Mouse (Mus musculus): Measurements from ENCODE around the gene Cdkl2.

The Cdkl2 gene

GRCm38 (mm10) chr5:92043783-92044182 is at the start of gene Cdkl2:
Cdkl2 (minus strand) TSS chr5:92043883.
- CTCF ChIA-PET, result no interaction called here

GRCm38 (mm10) chr5:92087469-92087868 is 43.8 kb upstream of the Cdkl2 start:
- CTCF ChIA-PET, result no interaction called here

GRCm38 (mm10) chr5:92085821-92086550 is 42.3 kb upstream of the Cdkl2 start:
- CTCF ChIA-PET, result no interaction called here

GRCm38 (mm10) chr5:92085246-92085645 is 41.6 kb upstream of the Cdkl2 start:
- CTCF ChIA-PET, result no interaction called here

GRCm38 (mm10) chr5:92083417-92084038 is 39.8 kb upstream of the Cdkl2 start, which contains the start of gene G3bp2:
G3bp2 (minus strand) TSS chr5:92083719.
- CTCF ChIA-PET, result interaction anchor here (0.7 kb wide), 1 partner anchor 34 kb away, joined by 3 read pairs; no protein-coding TSS in a partner anchor

GRCm38 (mm10) chr5:92082821-92083401 is 39.2 kb upstream of the Cdkl2 start:
- CTCF ChIA-PET, result no interaction called here

- CTCF ChIA-PET, result interaction anchor here (0.7 kb wide), 1 partner anchor 522 kb away, joined by 5 read pairs; no protein-coding TSS in a partner anchor
Observed at GRCm38 (mm10) chr5:92081326-92081725, 37.6 kb upstream of the Cdkl2 start.

- CTCF ChIA-PET, result no interaction called here
Observed at GRCm38 (mm10) chr5:92080400-92080799, 36.7 kb upstream of the Cdkl2 start.

GRCm38 (mm10) chr5:92079304-92079703 is 35.6 kb upstream of the Cdkl2 start:
- CTCF ChIA-PET, result interaction anchor here (0.6 to 1.0 kb wide), 2 partner anchors 22 to 118 kb away, joined by 3 to 5 read pairs; no protein-coding TSS in a partner anchor

- CTCF ChIA-PET, result interaction anchor here (1.0 kb wide), 1 partner anchor 118 kb away, joined by 3 read pairs; no protein-coding TSS in a partner anchor
Observed at GRCm38 (mm10) chr5:92078751-92079150, 35.1 kb upstream of the Cdkl2 start.

GRCm38 (mm10) chr5:92076273-92076672 is 32.6 kb upstream of the Cdkl2 start:
- CTCF ChIA-PET, result no interaction called here

GRCm38 (mm10) chr5:92074061-92074460 is 30.4 kb upstream of the Cdkl2 start:
- CTCF ChIA-PET, result interaction anchor here (0.7 kb wide), 1 partner anchor 10 kb away, joined by 4 read pairs; no protein-coding TSS in a partner anchor

- CTCF ChIA-PET, result no interaction called here
Observed at GRCm38 (mm10) chr5:92063192-92063591, 19.5 kb upstream of the Cdkl2 start.

- CTCF ChIA-PET, result no interaction called here
Observed at GRCm38 (mm10) chr5:92052866-92053265, 9.2 kb upstream of the Cdkl2 start.

- CTCF ChIA-PET, result no interaction called here
Observed at GRCm38 (mm10) chr5:92050419-92050818, 6.7 kb upstream of the Cdkl2 start.

GRCm38 (mm10) chr5:92042377-92043348 is 1.0 kb downstream of the Cdkl2 start:
- CTCF ChIA-PET, result no interaction called here

- CTCF ChIA-PET, result interaction anchor here (0.6 kb wide), 1 partner anchor 41 kb away, joined by 5 read pairs; no protein-coding TSS in a partner anchor
Observed at GRCm38 (mm10) chr5:92019960-92020359, 23.7 kb downstream of the Cdkl2 start.

GRCm38 (mm10) chr5:92011756-92012155 is 31.9 kb downstream of the Cdkl2 start:
- CTCF ChIA-PET, result no interaction called here

- CTCF ChIA-PET, result no interaction called here
Observed at GRCm38 (mm10) chr5:92009827-92010226, 33.9 kb downstream of the Cdkl2 start.

GRCm38 (mm10) chr5:92003011-92003410 is 40.7 kb downstream of the Cdkl2 start:
- CTCF ChIA-PET, result no interaction called here

- CTCF ChIA-PET, result no interaction called here
Observed at GRCm38 (mm10) chr5:92000770-92001169, 42.9 kb downstream of the Cdkl2 start.

Data from spleen, embryonic (tissue).